In the genomic region with DNA sequence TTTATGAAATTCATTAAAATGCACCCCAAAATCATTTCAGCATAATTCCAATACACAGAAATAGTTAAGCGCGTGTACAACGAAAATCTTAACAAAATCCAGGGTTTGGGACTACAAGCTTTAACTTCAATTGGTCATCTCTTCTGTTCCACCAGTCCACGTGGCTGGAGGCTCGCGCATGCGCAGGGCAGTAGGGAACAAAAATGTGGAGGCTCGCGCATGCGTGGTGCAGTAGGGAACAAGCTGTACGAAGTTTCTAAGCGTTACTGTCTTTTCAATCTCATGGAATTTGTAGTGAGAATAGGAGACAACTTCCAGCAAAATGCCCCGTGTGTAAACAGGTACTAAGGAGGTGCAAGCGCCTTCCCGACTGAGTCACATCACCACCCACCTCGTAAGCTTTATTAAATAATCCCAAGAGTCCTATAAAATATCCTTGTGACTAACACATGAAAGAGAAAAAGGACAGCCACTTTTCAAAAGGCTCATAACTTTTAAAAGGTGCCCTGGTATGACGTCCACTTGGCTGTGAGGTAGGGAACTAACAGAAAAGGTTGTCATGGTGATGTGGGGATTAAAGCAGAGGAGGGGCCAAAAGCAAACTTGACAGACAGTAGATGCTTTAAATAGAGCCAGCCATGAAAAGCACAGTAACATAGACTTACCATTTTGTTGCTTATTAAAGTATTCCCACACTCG, we compare ENCODE assay signal across 18 mouse cellular contexts.
A peak's percentile ranks its signal among the peaks of the same experiment; 100 is the strongest.
DNase-seq lines count a peak whose midpoint lies in the region; ATAC-seq and TF ChIP-seq lines count a peak whose summit lies in the region.
"Had no signal": no experiment of that assay in that cellular context is flagged by ENCODE, and none has a peak within 500 bp of the region (broad histone marks: within the 10 kb centered on the region; RNA-seq: fewer than 3 reads in every experiment).

No protein-coding gene starts in this region.

- H3K27ac ChIP-seq in left cerebral cortex, adult 2 months = no peak overlapping the region
- H3K27ac ChIP-seq in limb, embryonic 13.5 days = no peak overlapping the region
- H3K27ac ChIP-seq: heart, adult 2 months had no signal

- peaks cover 6% of the 10 kb centered on the region; the same call in 1 of the 2 replicates for H3K36me3 ChIP-seq in limb, embryonic 13.5 days
- H3K36me3 ChIP-seq: G1E had no signal

- H3K27me3 ChIP-seq in limb, embryonic 13.5 days = no peaks in the 10 kb centered on the region

- WGBS in limb, embryonic 13.5 days = 54% methylated on average over 18 of the region's 18 CpGs

- no peaks in the 10 kb centered on the region for H3K9me3 ChIP-seq in limb, embryonic 13.5 days

- DNase-seq in left cerebral cortex, adult 2 months (ENCODE audit: extremely low spot score in 1 of 2, low spot score in 2 of 2) = no peak
- DNase-seq in left cerebral cortex, postnatal 4 days = no peak
- peak; percentile 27 for DNase-seq in urinary bladder, postnatal 25 days (ENCODE audit: low spot score)
- no peak for DNase-seq in urinary bladder, adult 2 months (ENCODE audit: low spot score)
- no peak for DNase-seq in kidney, postnatal 4 days
- DNase-seq in layer of hippocampus, postnatal 36 days = no peak
- DNase-seq in lung, postnatal 14 days = no peak
- DNase-seq: adrenal gland, postnatal 36 days; cerebellum, adult 11-12 months; heart, adult 2 months; heart, postnatal 4 days; layer of hippocampus, adult 9-11 months; right cerebral cortex, postnatal 4 days had no signal

- H3K4me1 ChIP-seq in limb, embryonic 13.5 days = peaks cover 34% of the 10 kb centered on the region

- peak overlapping the region; percentile 39 for H3K4me2 ChIP-seq in limb, embryonic 13.5 days (replicated peaks)
- H3K4me2 ChIP-seq: liver, embryonic 11.5 days had no signal

- no peak for TF ChIP-seq CTCF in left cerebral cortex, adult 2 months (IDR thresholded peaks at IDR 0.05)

- intact Hi-C loops in left cerebral cortex, adult 2 months (cut with DNase I) = no loop called here
- intact Hi-C loops in left cerebral cortex, postnatal 4 days (cut with DNase I) = no loop called here

- no peak overlapping the region for H3K9ac ChIP-seq in limb, embryonic 13.5 days

- H3K4me3 ChIP-seq in left cerebral cortex, adult 2 months = peak overlapping the region; percentile 23
- no peak overlapping the region for H3K4me3 ChIP-seq in limb, embryonic 13.5 days
- H3K4me3 ChIP-seq: heart, adult 2 months had no signal

- peak; percentile 68 for ATAC-seq in limb, embryonic 13.5 days (ENCODE audit: low FRiP score, low read depth)
- ATAC-seq: inflammation-experienced regulatory T-cells, adult 6 months; lung, postnatal 0 days had no signal
